Mouse (Mus musculus): ENCODE measurements around the gene Slc35f1.

DNA sequence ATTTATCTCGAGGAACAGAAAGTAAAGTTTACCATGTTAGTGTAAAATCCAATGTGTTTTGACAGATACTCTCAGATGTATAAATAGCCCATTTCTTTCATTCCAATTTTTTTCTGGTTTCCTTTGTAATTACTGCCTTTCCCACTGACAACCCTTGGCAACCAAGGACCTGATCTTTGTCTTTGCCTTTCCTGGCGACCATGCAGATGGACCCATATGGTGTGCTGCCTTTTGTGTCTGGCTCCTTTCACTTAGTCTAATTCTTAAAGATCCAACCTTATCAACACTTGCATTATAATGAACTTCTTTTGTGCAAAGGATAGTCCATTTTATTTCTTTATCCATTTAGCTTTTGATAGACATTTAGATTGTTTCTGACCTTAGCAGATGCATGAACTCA, 117.5 kb downstream of the Slc35f1 start:
- TF ChIP-seq CTCF (IDR thresholded peaks at IDR 0.05; ENCODE audit: low read depth) (no peak), EP300 (IDR thresholded peaks at IDR 0.05; ENCODE audit: low read depth) (no peak)

Measured in liver, postnatal 0 days (tissue).